Mouse (Mus musculus): ENCODE results near the gene Nedd8. TPM values are rescaled to one million over a fixed set of nuclear protein-coding genes. Genes with fewer than 3 reads are reported as not detected.

The Nedd8 gene
- total RNA-seq, 2 experiments from 2014 or later: 305 to 339 TPM

GRCm38 (mm10) chr14:55629312-55629711 lies 42.6 kb downstream of the Nedd8 start:
- intact Hi-C loops (cut with DNase I): no loop called here
- peak in 1 of 2 experiments; percentile 44 for DNase-seq (ENCODE audit: low spot score in 2 of 2)

DNA sequence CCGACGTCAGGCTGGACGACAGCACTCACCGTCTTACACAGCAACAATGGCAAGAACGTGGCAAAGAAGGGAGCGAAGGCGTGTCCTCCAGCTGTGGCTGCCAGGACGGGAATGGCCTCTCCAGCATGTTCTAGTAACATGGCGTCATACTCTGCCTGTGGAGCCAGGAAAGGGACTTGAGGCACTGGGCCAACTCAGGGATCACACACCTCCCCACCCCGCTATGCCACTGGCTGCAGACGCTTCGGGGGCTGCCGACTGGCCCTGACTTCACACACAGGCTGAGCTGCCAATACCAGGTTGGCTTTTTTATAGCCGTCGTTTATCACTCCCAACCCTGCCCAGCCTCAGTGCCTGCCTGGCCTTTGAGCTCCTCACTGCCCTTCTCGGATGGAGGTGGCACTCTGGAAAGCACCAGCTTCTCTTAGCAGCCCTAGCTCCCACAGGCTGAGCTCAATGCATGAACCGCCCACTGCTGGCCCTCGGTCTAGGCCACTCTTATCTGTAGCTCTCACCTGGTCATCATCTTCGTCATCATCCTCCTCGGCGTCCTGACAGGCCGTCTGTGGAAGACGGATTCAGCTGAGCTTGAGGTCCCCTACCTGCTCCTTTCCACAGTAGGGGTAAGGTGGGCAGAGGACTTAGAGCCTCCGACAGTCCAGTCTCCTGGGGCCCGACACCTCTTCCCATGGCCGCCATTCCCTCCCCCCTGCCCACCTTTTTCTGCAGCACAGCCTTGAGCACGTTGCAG lies 43.7 kb downstream of the Nedd8 start:
- DNase-seq (ENCODE audit: low spot score in 2 of 2): no peak
- intact Hi-C loops (cut with DNase I): no loop called here

GRCm38 (mm10) chr14:55618486-55619195 lies 53.3 kb downstream of the Nedd8 start:
- intact Hi-C loops (cut with DNase I): no loop called here
- DNase-seq (ENCODE audit: low spot score in 2 of 2): no peak

DNA sequence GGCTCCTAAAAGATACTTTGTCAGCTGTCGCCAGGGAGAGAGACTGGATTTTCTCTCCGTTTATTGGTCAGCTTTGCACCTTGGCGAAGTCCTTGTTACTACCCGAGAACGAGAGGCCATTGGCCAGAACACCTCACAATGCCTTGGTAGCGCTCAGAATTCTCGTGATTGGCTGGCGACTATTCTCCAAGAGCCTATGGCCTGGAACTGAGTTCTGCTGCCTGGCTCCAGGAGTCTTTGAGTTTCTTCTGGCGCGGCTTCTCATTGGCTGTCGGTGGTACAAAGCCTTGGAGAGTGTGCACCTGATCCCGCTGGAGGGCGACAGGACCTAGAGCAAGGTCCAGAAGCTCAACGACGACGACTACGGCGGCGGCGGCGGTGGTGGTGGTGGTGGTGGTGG lies 54.1 kb downstream of the Nedd8 start, which contains the start of gene Rec8:
Gene Rec8 (plus strand): TSS at position 216 of the 400 bp plus-strand sequence.
- no peak for DNase-seq (ENCODE audit: low spot score in 2 of 2)
- intact Hi-C loops (cut with DNase I): no loop called here

DNA sequence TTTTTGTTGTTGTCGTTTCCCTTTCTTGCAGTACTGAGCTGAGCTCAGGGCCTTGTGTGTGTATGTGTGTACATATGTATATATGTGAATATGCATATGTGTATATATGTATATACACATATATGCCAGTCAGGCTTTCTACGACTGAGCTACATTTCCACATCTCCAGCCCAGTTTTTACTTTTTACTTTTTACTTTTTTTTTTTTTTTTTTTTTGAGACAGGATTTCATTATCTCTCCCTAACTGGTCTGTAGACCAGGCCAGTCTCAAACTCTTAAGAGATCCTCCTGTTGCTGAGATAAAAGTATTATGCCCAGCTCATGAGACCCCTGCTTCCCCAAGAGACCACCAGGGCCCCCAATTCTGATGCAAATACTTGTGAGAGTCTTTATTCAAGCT lies 55.1 kb downstream of the Nedd8 start:
- DNase-seq (ENCODE audit: low spot score in 2 of 2): no peak
- intact Hi-C loops (cut with DNase I): no loop called here

GRCm38 (mm10) chr14:55615876-55616275 lies 56.0 kb downstream of the Nedd8 start:
- no peak for DNase-seq (ENCODE audit: low spot score in 2 of 2)
- intact Hi-C loops (cut with DNase I): no loop called here

GRCm38 (mm10) chr14:55614565-55615178 lies 57.3 kb downstream of the Nedd8 start:
- DNase-seq (ENCODE audit: low spot score in 2 of 2): no peak
- intact Hi-C loops (cut with DNase I): no loop called here

DNA sequence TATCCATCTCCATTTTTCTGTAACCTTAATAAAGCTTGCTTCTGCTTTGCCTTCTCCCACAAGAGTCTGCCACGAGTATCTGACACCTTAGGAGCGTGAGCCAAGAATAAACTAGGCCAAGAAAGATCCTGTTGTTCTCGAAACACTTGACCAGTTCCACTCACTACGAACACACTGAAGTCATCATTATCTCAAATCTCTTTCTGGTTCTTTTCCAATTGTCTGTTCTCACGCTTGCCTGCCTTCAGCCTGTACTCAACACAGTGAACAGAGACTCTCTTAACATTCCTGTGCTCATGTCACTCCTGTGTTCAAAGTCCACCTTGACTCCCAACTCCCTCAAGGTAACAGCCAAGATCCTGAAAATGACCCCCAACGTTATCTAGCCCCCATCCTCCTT lies 58.6 kb downstream of the Nedd8 start:
- DNase-seq (ENCODE audit: low spot score in 2 of 2): no peak
- intact Hi-C loops (cut with DNase I): no loop called here

Other genes with a start within 250 kb of the Nedd8 start
- 10 to 100 TPM; 11.7 to 16.0 TPM for gene Dhrs4, start 193.4 kb downstream of the Nedd8 start, total RNA-seq (2021)
- gene Carmil3, start 181.5 kb downstream of the Nedd8 start, total RNA-seq (2021): 10 to 100 TPM; 53.5 to 70.2 TPM
- 100 to 1,000 TPM; 184 to 205 TPM for gene Cpne6, start 161.7 kb downstream of the Nedd8 start, total RNA-seq (2021)
- gene Nrl, start 147.1 kb downstream of the Nedd8 start, total RNA-seq (2021): under 1 TPM; 0.33 to 0.61 TPM
- gene Pck2, start 131.9 kb downstream of the Nedd8 start, total RNA-seq (2021): 10 to 100 TPM; 18.6 to 19.5 TPM
- 10 to 100 TPM; 75.3 to 78.4 TPM for gene Dcaf11, start 112.1 kb downstream of the Nedd8 start, total RNA-seq (2021)
- not detected for gene A730061H03Rik, start 111.7 kb downstream of the Nedd8 start, total RNA-seq (2021)
- not detected for gene Fitm1, start 96.5 kb downstream of the Nedd8 start, total RNA-seq (2021)
- gene Psme1, start 94.0 kb downstream of the Nedd8 start, total RNA-seq (2021): 10 to 100 TPM; 44.9 to 56.5 TPM
- gene Emc9, start 86.8 kb downstream of the Nedd8 start, total RNA-seq (2021): 10 to 100 TPM; 38.7 to 45.5 TPM
- 10 to 100 TPM; 48.1 to 49.0 TPM for gene Psme2, start 81.0 kb downstream of the Nedd8 start, total RNA-seq (2021)
- 10 to 100 TPM; 26.0 to 29.5 TPM for gene Rnf31, start 80.4 kb downstream of the Nedd8 start, total RNA-seq (2021)
- gene Irf9, start 68.6 kb downstream of the Nedd8 start, total RNA-seq (2021): 1 to 10 TPM; 8.0 to 8.4 TPM
- gene Rec8, start 54.1 kb downstream of the Nedd8 start, total RNA-seq (2021): 1 to 10 TPM; 2.1 to 3.4 TPM
- gene Ipo4, start 36.2 kb downstream of the Nedd8 start, total RNA-seq (2021): 100 to 1,000 TPM; 123 to 171 TPM
- 1 to 10 TPM; 4.8 to 8.1 TPM for gene Gm49378, start 34.2 kb downstream of the Nedd8 start, total RNA-seq (2021)
- gene Tm9sf1, start 28.3 kb downstream of the Nedd8 start, total RNA-seq (2021): 10 to 100 TPM; 42.1 to 42.2 TPM
- under 1 TPM; 0.74 to 0.92 TPM for gene Tssk4, start 21.9 kb downstream of the Nedd8 start, total RNA-seq (2021)
- 10 to 100 TPM; 37.8 to 42.6 TPM for gene Mdp1, start 11.6 kb downstream of the Nedd8 start, total RNA-seq (2021)
- gene Gmpr2, start 183 bp downstream of the Nedd8 start, total RNA-seq (2021): 10 to 100 TPM; 22.7 to 24.6 TPM
- gene Tinf2, start 9.7 kb upstream of the Nedd8 start, total RNA-seq (2021): 10 to 100 TPM; 14.8 to 16.0 TPM
- under 1 TPM in 1 of 2 experiments, not detected in 1; 0.25 TPM for gene Tgm1, start 41.8 kb upstream of the Nedd8 start, total RNA-seq (2021)
- gene Rabggta, start 50.1 kb upstream of the Nedd8 start, total RNA-seq (2021): 10 to 100 TPM; 44.2 to 45.4 TPM
- 100 to 1,000 TPM in 1 of 2 experiments, 10 to 100 TPM in 1; 99.8 to 104 TPM for gene Dhrs1, start 73.6 kb upstream of the Nedd8 start, total RNA-seq (2021)
- 10 to 100 TPM; 13.4 to 13.9 TPM for gene Nop9, start 73.6 kb upstream of the Nedd8 start, total RNA-seq (2021)
- under 1 TPM; 0.68 to 0.93 TPM for gene Cideb, start 86.3 kb upstream of the Nedd8 start, total RNA-seq (2021)
- gene Ltb4r2, start 89.3 kb upstream of the Nedd8 start, total RNA-seq (2021): under 1 TPM; 0.22 to 0.42 TPM
- gene Ltb4r1, start 93.8 kb upstream of the Nedd8 start, total RNA-seq (2021): under 1 TPM; 0.24 to 0.40 TPM
- gene Adcy4, start 112.0 kb upstream of the Nedd8 start, total RNA-seq (2021): 1 to 10 TPM; 5.1 to 6.6 TPM
- gene Ripk3, start 116.7 kb upstream of the Nedd8 start, total RNA-seq (2021): 1 to 10 TPM in 1 of 2 experiments, under 1 TPM in 1; 0.83 to 1.0 TPM
- gene Nfatc4, start 151.0 kb upstream of the Nedd8 start, total RNA-seq (2021): 1 to 10 TPM; 3.0 to 4.0 TPM
- 1 to 10 TPM; 8.8 to 9.7 TPM for gene Nynrin, start 181.9 kb upstream of the Nedd8 start, total RNA-seq (2021)
- 1 to 10 TPM in 1 of 2 experiments, under 1 TPM in 1; 0.23 to 1.1 TPM for gene Cbln3, start 212.3 kb upstream of the Nedd8 start, total RNA-seq (2021)
- 10 to 100 TPM; 10.4 to 10.8 TPM for gene Khnyn, start 212.8 kb upstream of the Nedd8 start, total RNA-seq (2021)
- gene Sdr39u1, start 228.2 kb upstream of the Nedd8 start, total RNA-seq (2021): 10 to 100 TPM; 85.8 to 94.6 TPM

All from left cerebral cortex, postnatal 14 days (tissue).